8 mouse cellular contexts compared by ENCODE assay signal in genomic region chr5:143909417-143910400, GRCm38 (mm10). TPM values are rescaled to one million over a fixed set of nuclear protein-coding genes. Genes with fewer than 3 reads are reported as not detected.
A peak's percentile ranks its signal among the peaks of the same experiment; 100 is the strongest.
DNase-seq lines count a peak whose midpoint lies in the region; ATAC-seq and TF ChIP-seq lines count a peak whose summit lies in the region.

Gene Aimp2, minus strand, starts transcription at chr5:143909847.
Gene Pms2, plus strand, starts transcription at chr5:143909964.

- H3K9me3 ChIP-seq in heart, embryonic 12.5 days (replicated peaks): no peaks in the 10 kb centered on the region
- H3K9me3 ChIP-seq in kidney, postnatal 0 days (replicated peaks; ENCODE audit: low read length): no peaks in the 10 kb centered on the region
- H3K9me3 ChIP-seq in liver, embryonic 11.5 days (ENCODE audit: control insufficient read depth, low read length): no peaks in the 10 kb centered on the region
- no peaks in the 10 kb centered on the region for H3K9me3 ChIP-seq in stomach, embryonic 14.5 days (ENCODE audit: control insufficient read depth, low read depth, low read length)

- H3K4me3 ChIP-seq in heart, embryonic 12.5 days: peak within 1 kb of the TSS; percentile 70
- peak within 1 kb of the TSS; percentile 50 for H3K4me3 ChIP-seq in kidney, postnatal 0 days (replicated peaks; ENCODE audit: low read depth, low read length)
- peak within 1 kb of the TSS; percentile 71 for H3K4me3 ChIP-seq in liver, embryonic 11.5 days (ENCODE audit: low read depth, low read length)
- H3K4me3 ChIP-seq in stomach, embryonic 14.5 days (ENCODE audit: low read depth, low read length): peak within 1 kb of the TSS; percentile 64

- peak within 1 kb of the TSS; percentile 77 for H3K9ac ChIP-seq in heart, embryonic 12.5 days
- H3K9ac ChIP-seq in kidney, postnatal 0 days (ENCODE audit: low read depth, low read length): peak within 1 kb of the TSS; percentile 64
- peak within 1 kb of the TSS; percentile 69 for H3K9ac ChIP-seq in liver, embryonic 11.5 days (ENCODE audit: low read depth, low read length)
- peak within 1 kb of the TSS; percentile 39 for H3K9ac ChIP-seq in stomach, embryonic 14.5 days (replicated peaks; ENCODE audit: low read depth, low read length)

- peaks cover 38% of the 10 kb centered on the region for H3K36me3 ChIP-seq in heart, embryonic 12.5 days
- 0 out of 2 replicates have a peak, but pooled peaks cover 9% of the 10 kb centered on the region for H3K36me3 ChIP-seq in kidney, postnatal 0 days (ENCODE audit: insufficient read depth, low read length)
- peaks cover 14% of the 10 kb centered on the region; the same call in 1 of the 2 replicates for H3K36me3 ChIP-seq in liver, embryonic 11.5 days (ENCODE audit: control insufficient read depth, insufficient read depth, low read length)
- H3K36me3 ChIP-seq in stomach, embryonic 14.5 days (ENCODE audit: control insufficient read depth, insufficient read depth, low read length): peaks cover 14% of the 10 kb centered on the region

- peak within 1 kb of the TSS; percentile 93 for H3K27ac ChIP-seq in heart, embryonic 12.5 days (ENCODE audit: poor library complexity, severe bottlenecking)
- H3K27ac ChIP-seq in kidney, postnatal 0 days: peak within 1 kb of the TSS; percentile 79
- peak within 1 kb of the TSS; percentile 90 for H3K27ac ChIP-seq in liver, embryonic 11.5 days (ENCODE audit: low read depth, low read length)
- peak within 1 kb of the TSS; percentile 66 for H3K27ac ChIP-seq in stomach, embryonic 14.5 days (ENCODE audit: low read length)

- H3K27me3 ChIP-seq in heart, embryonic 12.5 days (replicated peaks): no peaks in the 10 kb centered on the region
- no peaks in the 10 kb centered on the region for H3K27me3 ChIP-seq in kidney, postnatal 0 days (ENCODE audit: insufficient read depth, low read length)
- H3K27me3 ChIP-seq in liver, embryonic 11.5 days (replicated peaks; ENCODE audit: control insufficient read depth, insufficient read depth, low read length): no peaks in the 10 kb centered on the region
- no peaks in the 10 kb centered on the region for H3K27me3 ChIP-seq in stomach, embryonic 14.5 days (ENCODE audit: control insufficient read depth, insufficient read depth, low read length)

- ATAC-seq in erythroid progenitor cell, adult 5-6 weeks (replicated peaks; ENCODE audit: low FRiP score, poor library complexity, severe bottlenecking): peak; percentile 90
- peak; percentile 99 for ATAC-seq in heart, embryonic 12.5 days (ENCODE audit: insufficient number of reproducible peaks, low FRiP score)
- ATAC-seq in kidney, postnatal 0 days (replicated peaks; ENCODE audit: low FRiP score, low read depth): peak; percentile 99
- peak; percentile 97 for ATAC-seq in liver, embryonic 11.5 days (replicated peaks; ENCODE audit: low FRiP score)
- peak; percentile 98 for ATAC-seq in stomach, embryonic 14.5 days (ENCODE audit: insufficient number of reproducible peaks, insufficient read depth, low FRiP score, low read depth)

- peak within 1 kb of the TSS; percentile 87 for H3K4me2 ChIP-seq in heart, embryonic 12.5 days
- H3K4me2 ChIP-seq in kidney, postnatal 0 days (ENCODE audit: low read length): peak within 1 kb of the TSS; percentile 81
- H3K4me2 ChIP-seq in liver, embryonic 11.5 days: peak within 1 kb of the TSS; percentile 88
- peak within 1 kb of the TSS; percentile 78 for H3K4me2 ChIP-seq in stomach, embryonic 14.5 days (replicated peaks; ENCODE audit: low read depth, low read length)

- WGBS in heart, embryonic 12.5 days: under 1% methylated on average over 70 of the region's 70 CpGs
- under 1% methylated on average over 70 of the region's 70 CpGs for whole genome bisulfite sequencing in kidney, postnatal 0 days
- WGBS in liver, embryonic 11.5 days: under 1% methylated on average over 70 of the region's 70 CpGs
- under 1% methylated on average over 70 of the region's 70 CpGs for WGBS in stomach, embryonic 14.5 days

- H3K4me1 ChIP-seq in heart, embryonic 12.5 days (replicated peaks): peaks cover 38% of the 10 kb centered on the region
- H3K4me1 ChIP-seq in kidney, postnatal 0 days (replicated peaks; ENCODE audit: insufficient read depth, low read length): no peaks in the 10 kb centered on the region
- H3K4me1 ChIP-seq in liver, embryonic 11.5 days (replicated peaks; ENCODE audit: control insufficient read depth, insufficient read depth, low read length): peaks cover 16% of the 10 kb centered on the region
- H3K4me1 ChIP-seq in stomach, embryonic 14.5 days (ENCODE audit: control insufficient read depth, insufficient read depth, low read length): peaks cover 16% of the 10 kb centered on the region

- TF ChIP-seq CTCF in kidney, postnatal 0 days (IDR thresholded peaks at IDR 0.05; ENCODE audit: low read depth): no peak

- peak; percentile 97 for DNase-seq in CD4-positive helper T cell, adult 2 months (ENCODE audit: low read depth, low spot score)
- peak; percentile 99 for DNase-seq in brain, embryonic 18.5 days (ENCODE audit: low read depth, low spot score)
- peak; percentile 99 for DNase-seq in kidney, postnatal 0 days (ENCODE audit: low spot score)
- peak; percentile 91 for DNase-seq in liver, embryonic 11.5 days (ENCODE audit: low spot score)
- peak; percentile 96 for DNase-seq in naive thymus-derived CD4-positive, alpha-beta T cell, adult 2 months (ENCODE audit: low read depth)

RNA-seq across cellular contexts. Expression of gene Aimp2, which starts in this region (rescaled TPM):
- 25.2 and 34.8 TPM in 2 replicates for total RNA-seq in erythroid progenitor cell, adult 5-6 weeks (2015; ENCODE audit: low replicate concordance)
- total RNA-seq in erythroid progenitor cell, adult 5-6 weeks (2017; ENCODE audit: low replicate concordance): 14.9 and 75.8 TPM in 2 replicates
- 85.9 and 86.6 TPM in 2 replicates for polyA plus RNA-seq in heart, embryonic 12.5 days (2016; fragmentation: Nextera tagmentation; extraction: Ambion mirVana)
- polyA plus RNA-seq in kidney, postnatal 0 days (2015; fragmentation: Nextera tagmentation; extraction: Ambion mirVana): 76.6 and 81.9 TPM in 2 replicates
- polyA plus RNA-seq in liver, embryonic 11.5 days (2014; fragmentation: Nextera tagmentation; extraction: Ambion mirVana): 126 and 130 TPM in 2 replicates
- polyA plus RNA-seq in stomach, embryonic 14.5 days (2014; fragmentation: Nextera tagmentation; extraction: Ambion mirVana): 94.9 and 95.8 TPM in 2 replicates

RNA-seq across cellular contexts. Expression of gene Pms2, which starts in this region (rescaled TPM):
- total RNA-seq in erythroid progenitor cell, adult 5-6 weeks (2015; ENCODE audit: low replicate concordance): 36.0 and 49.0 TPM in 2 replicates
- 79.1 and 92.9 TPM in 2 replicates for total RNA-seq in erythroid progenitor cell, adult 5-6 weeks (2017; ENCODE audit: low replicate concordance)
- polyA plus RNA-seq in heart, embryonic 12.5 days (2016; fragmentation: Nextera tagmentation; extraction: Ambion mirVana): 24.2 and 25.1 TPM in 2 replicates
- 14.8 and 16.7 TPM in 2 replicates for polyA plus RNA-seq in kidney, postnatal 0 days (2015; fragmentation: Nextera tagmentation; extraction: Ambion mirVana)
- 27.0 and 30.9 TPM in 2 replicates for polyA plus RNA-seq in liver, embryonic 11.5 days (2014; fragmentation: Nextera tagmentation; extraction: Ambion mirVana)
- 30.8 and 33.7 TPM in 2 replicates for polyA plus RNA-seq in stomach, embryonic 14.5 days (2014; fragmentation: Nextera tagmentation; extraction: Ambion mirVana)

Comparison
In these comparisons a context has a peak if more than half of its experiments do, and no peak if none do; other contexts are left out.
1. Peak in every context shown above with its lines: DNase-seq, ATAC-seq, H3K4me3 ChIP-seq and H3K27ac ChIP-seq.